Mouse (Mus musculus) neural tube, embryonic 12.5 days (tissue): ENCODE results near the gene Hcrt. TPM values are rescaled to one million over a fixed set of nuclear protein-coding genes. Genes with fewer than 3 reads are reported as not detected.

ENCODE experiments used
- ATAC-seq: fragments of 200-750 bp; cut with Nextera tagmentation; 2 replicates; pipeline ENCODE4 v1.8.0; 2017; ENCODE audit warnings: low read depth, mild to moderate bottlenecking, moderate TSS enrichment, moderate library complexity; ENCODE audit not compliant: low FRiP score
- H3K27ac ChIP-seq: fragments of 300-500 bp; sonication (generic); 2 replicates; pipeline ENCODE4 v1.5.1; 2016
- H3K27me3 ChIP-seq: fragments of 300-500 bp; sonication (generic); replicated peaks from 2 replicates; pipeline ENCODE4 v1.6.1; 2016; ENCODE audit warnings: mild to moderate bottlenecking
- H3K36me3 ChIP-seq: fragments of 300-500 bp; sonication (generic); 2 replicates; pipeline ENCODE4 v1.6.1; 2016; ENCODE audit warnings: mild to moderate bottlenecking
- H3K4me1 ChIP-seq: fragments of 300-500 bp; sonication (generic); 2 replicates; pipeline ENCODE4 v1.6.1; 2016
- H3K4me2 ChIP-seq: fragments of 300-500 bp; sonication (generic); replicated peaks from 2 replicates; pipeline ENCODE4 v1.6.1; 2016; ENCODE audit warnings: mild to moderate bottlenecking
- H3K4me3 ChIP-seq: fragments of 300-500 bp; sonication (generic); 2 replicates; pipeline ENCODE4 v1.5.1; 2016
- H3K9ac ChIP-seq: fragments of 300-500 bp; sonication (generic); 2 replicates; pipeline ENCODE4 v1.6.1; 2016; ENCODE audit warnings: mild to moderate bottlenecking
- H3K9me3 ChIP-seq: fragments of 300-500 bp; sonication (generic); 2 replicates; pipeline ENCODE4 v1.6.1; 2016; ENCODE audit warnings: mild to moderate bottlenecking
- WGBS: fragments of 180-500 bp; shearing (Covaris S2); methylation state at CpG from one replicate; pipeline ENCODE4 v1.1.7; 2016; 5-methylcytosine and 5-hydroxymethylcytosine counted together
- polyA plus RNA-seq: library from polyadenylated mRNA; unstranded; fragments of >200 nt; fragmentation: Nextera tagmentation; extraction: Ambion mirVana; gene quantifications from 2 replicates; pipeline ENCODE4 v1.2.1, GENCODE M21; 2016

The Hcrt gene
- polyA plus RNA-seq, 1 experiment from 2014 or later: 0.38 TPM

- no peaks in the 10 kb centered on the region for H3K9me3 ChIP-seq
- peaks cover 36% of the 10 kb centered on the region for H3K36me3 ChIP-seq
- no peaks in the 10 kb centered on the region for H3K27me3 ChIP-seq
- no peak overlapping the region for H3K4me3 ChIP-seq
- WGBS: 93% methylated on average over 2 of the region's 2 CpGs
- no peak overlapping the region for H3K4me2 ChIP-seq
- ATAC-seq: no peak
- no peak overlapping the region for H3K27ac ChIP-seq
- H3K4me1 ChIP-seq: no peaks in the 10 kb centered on the region
- no peak overlapping the region for H3K9ac ChIP-seq
Measured at GRCm38 (mm10) chr11:100785774-100786173, 23.0 kb upstream of the Hcrt start.

- no peak for ATAC-seq
- Histone ChIP-seq H3K4me2 (no peak overlapping the region), H3K4me3 (no peak overlapping the region), H3K36me3 (peaks cover 34% of the 10 kb centered on the region), H3K9me3 (no peaks in the 10 kb centered on the region), H3K27me3 (no peaks in the 10 kb centered on the region), H3K9ac (no peak overlapping the region), H3K27ac (no peak overlapping the region), H3K4me1 (no peaks in the 10 kb centered on the region)
- WGBS: 88% methylated on average over 8 of the region's 8 CpGs
Measured at GRCm38 (mm10) chr11:100784286-100784685, 21.6 kb upstream of the Hcrt start.

- H3K36me3 ChIP-seq: peaks cover 27% of the 10 kb centered on the region
Measured at GRCm38 (mm10) chr11:100782568-100782967, 19.8 kb upstream of the Hcrt start.

GRCm38 (mm10) chr11:100781763-100782475 is 19.2 kb upstream of the Hcrt start:
- ATAC-seq: no peak
- Histone ChIP-seq H3K9ac (no peak overlapping the region), H3K4me3 (no peak overlapping the region), H3K4me1 (no peaks in the 10 kb centered on the region), H3K4me2 (no peak overlapping the region), H3K9me3 (no peaks in the 10 kb centered on the region), H3K27me3 (no peaks in the 10 kb centered on the region), H3K36me3 (peaks cover 26% of the 10 kb centered on the region), H3K27ac (no peak overlapping the region)
- WGBS: 94% methylated on average over 15 of the region's 15 CpGs

More at GRCm38 (mm10) chr11:100782568-100782967, 19.8 kb upstream of the Hcrt start:
- H3K4me3 ChIP-seq: no peak overlapping the region
- no peak overlapping the region for H3K4me2 ChIP-seq
- no peak for ATAC-seq
- H3K27ac ChIP-seq: no peak overlapping the region
- H3K4me1 ChIP-seq: no peaks in the 10 kb centered on the region
- no peaks in the 10 kb centered on the region for H3K9me3 ChIP-seq
- no peak overlapping the region for H3K9ac ChIP-seq
- WGBS: 88% methylated on average over 13 of the region's 13 CpGs
- no peaks in the 10 kb centered on the region for H3K27me3 ChIP-seq

- no peak for ATAC-seq
- H3K4me1 ChIP-seq: no peaks in the 10 kb centered on the region
- no peak overlapping the region for H3K27ac ChIP-seq
- H3K4me2 ChIP-seq: no peak overlapping the region
- H3K27me3 ChIP-seq: no peaks in the 10 kb centered on the region
- 79% methylated on average over 8 of the region's 8 CpGs for WGBS
- peaks cover 24% of the 10 kb centered on the region for H3K36me3 ChIP-seq
- no peak overlapping the region for H3K4me3 ChIP-seq
- no peak overlapping the region for H3K9ac ChIP-seq
- H3K9me3 ChIP-seq: no peaks in the 10 kb centered on the region
Measured at GRCm38 (mm10) chr11:100780247-100780646, 17.5 kb upstream of the Hcrt start.

GRCm38 (mm10) chr11:100778069-100778468 is 15.3 kb upstream of the Hcrt start:
- Histone ChIP-seq H3K9me3 (no peaks in the 10 kb centered on the region), H3K4me2 (no peak overlapping the region), H3K9ac (no peak overlapping the region), H3K4me1 (no peaks in the 10 kb centered on the region), H3K4me3 (no peak overlapping the region), H3K36me3 (peaks cover 19% of the 10 kb centered on the region), H3K27ac (no peak overlapping the region), H3K27me3 (no peaks in the 10 kb centered on the region)
- 75% methylated on average over 3 of the region's 3 CpGs for WGBS
- ATAC-seq: no peak

- 85% methylated on average over 10 of the region's 10 CpGs for WGBS
- Histone ChIP-seq H3K4me1 (no peaks in the 10 kb centered on the region), H3K27ac (no peak overlapping the region), H3K9me3 (no peaks in the 10 kb centered on the region), H3K27me3 (no peaks in the 10 kb centered on the region), H3K36me3 (peaks cover 3% of the 10 kb centered on the region; the same call in 1 of the 2 replicates), H3K4me2 (no peak overlapping the region), H3K4me3 (no peak overlapping the region), H3K9ac (no peak overlapping the region)
- ATAC-seq: no peak
Measured at GRCm38 (mm10) chr11:100775921-100776320, 13.2 kb upstream of the Hcrt start.

- Histone ChIP-seq H3K9ac (no peak overlapping the region), H3K4me1 (0 out of 2 replicates have a peak, but pooled peaks cover 3% of the 10 kb centered on the region), H3K9me3 (no peaks in the 10 kb centered on the region), H3K27ac (no peak overlapping the region), H3K4me3 (no peak overlapping the region), H3K4me2 (no peak overlapping the region), H3K36me3 (peaks cover 2% of the 10 kb centered on the region; the same call in 1 of the 2 replicates), H3K27me3 (no peaks in the 10 kb centered on the region)
- no peak for ATAC-seq
- WGBS: 80% methylated on average over 4 of the region's 4 CpGs
Measured at GRCm38 (mm10) chr11:100774261-100774660, 11.5 kb upstream of the Hcrt start.

- ATAC-seq: no peak
- no peak within 1 kb of the TSS for H3K27ac ChIP-seq
- peak within 1 kb of the TSS; percentile 60 for H3K4me2 ChIP-seq
- no peaks in the 10 kb centered on the region for H3K36me3 ChIP-seq
- 0 out of 2 replicates have a peak, but pooled peaks cover 3% of the 10 kb centered on the region for H3K4me1 ChIP-seq
- no peaks in the 10 kb centered on the region for H3K9me3 ChIP-seq
- 0 out of 2 replicates have a peak within 1 kb of the TSS, but pooled peaks have one; percentile 33 for H3K9ac ChIP-seq
- 23% methylated on average over 17 of the region's 17 CpGs for WGBS
- no peaks in the 10 kb centered on the region for H3K27me3 ChIP-seq
- peak within 1 kb of the TSS; percentile 41 for H3K4me3 ChIP-seq
Measured at GRCm38 (mm10) chr11:100770646-100771408, 8.1 kb upstream of the Hcrt start, which contains the start of gene Ghdc. Ghdc (minus strand) TSS chr11:100770957.

- Histone ChIP-seq H3K27me3 (no peaks in the 10 kb centered on the region), H3K9me3 (no peaks in the 10 kb centered on the region), H3K4me2 (peak overlapping the region; percentile 60), H3K9ac (0 out of 2 replicates have a peak overlapping the region, but pooled peaks have one; percentile 33), H3K27ac (no peak overlapping the region), H3K36me3 (no peaks in the 10 kb centered on the region), H3K4me3 (no peak overlapping the region), H3K4me1 (0 out of 2 replicates have a peak, but pooled peaks cover 3% of the 10 kb centered on the region)
- ATAC-seq: no peak
- 66% methylated on average over 6 of the region's 6 CpGs for WGBS
Measured at GRCm38 (mm10) chr11:100769980-100770379, 7.2 kb upstream of the Hcrt start.

GRCm38 (mm10) chr11:100767871-100768270 is 5.1 kb upstream of the Hcrt start:
- Histone ChIP-seq H3K9me3 (no peaks in the 10 kb centered on the region), H3K9ac (no peak overlapping the region), H3K4me1 (0 out of 2 replicates have a peak, but pooled peaks cover 3% of the 10 kb centered on the region), H3K4me3 (no peak overlapping the region), H3K4me2 (no peak overlapping the region), H3K27me3 (no peaks in the 10 kb centered on the region), H3K36me3 (no peaks in the 10 kb centered on the region), H3K27ac (no peak overlapping the region)
- 88% methylated on average over 5 of the region's 5 CpGs for WGBS
- ATAC-seq: no peak

- no peak overlapping the region for H3K4me2 ChIP-seq
- H3K36me3 ChIP-seq: no peaks in the 10 kb centered on the region
- H3K27ac ChIP-seq: no peak overlapping the region
- WGBS: 85% methylated on average over 9 of the region's 9 CpGs
- no peak overlapping the region for H3K4me3 ChIP-seq
- no peaks in the 10 kb centered on the region for H3K9me3 ChIP-seq
- no peak for ATAC-seq
- H3K9ac ChIP-seq: no peak overlapping the region
- H3K27me3 ChIP-seq: 0 out of 2 replicates have a peak, but pooled peaks cover 9% of the 10 kb centered on the region
- H3K4me1 ChIP-seq: peaks cover 8% of the 10 kb centered on the region; the same call in 1 of the 2 replicates
Measured at GRCm38 (mm10) chr11:100766726-100767125, 4.0 kb upstream of the Hcrt start.
